Mouse (Mus musculus) CH12.LX (cell line): ENCODE data around the gene Stk10.

ENCODE experiments used
- CTCF ChIP-seq, 2 experiments: IDR thresholded peaks in 1 of 2; conservative IDR thresholded peaks in 1 of 2; 2 replicates each; pipeline ENCODE4 v1.5.1; 2011 to 2012; ENCODE audit warnings: low read depth in 2 of 2, low read length in 2 of 2, improper control_type of control experiment in 1 of 2, inconsistent platforms in 1 of 2, mild to moderate bottlenecking in 1 of 2, moderate library complexity in 1 of 2
- ELF1 ChIP-seq: IDR thresholded peaks from 2 replicates; pipeline ENCODE4 v1.6.1; 2014; ENCODE audit warnings: low read depth, mild to moderate bottlenecking, inconsistent platforms, low read length, improper control_type of control experiment
- EP300 ChIP-seq: IDR thresholded peaks from 2 replicates; pipeline ENCODE4 v1.6.1; 2011; ENCODE audit warnings: low read length, improper control_type of control experiment
- NELFE ChIP-seq: IDR thresholded peaks from 2 replicates; pipeline ENCODE4 v1.6.1; 2011; ENCODE audit warnings: low read depth, low read length, improper control_type of control experiment
- POLR2A ChIP-seq: IDR thresholded peaks from 2 replicates; pipeline ENCODE4 v1.6.1; 2011; ENCODE audit warnings: low read depth, mild to moderate bottlenecking, improper control_type of control experiment, low read length
- POLR2AphosphoS2 ChIP-seq: IDR thresholded peaks from 2 replicates; pipeline ENCODE4 v1.6.1; 2011; ENCODE audit warnings: low read depth, low read length, improper control_type of control experiment
- TBP ChIP-seq: conservative IDR thresholded peaks from 2 replicates; pipeline ENCODE4 v1.6.1; 2011; ENCODE audit warnings: low read depth, low read length, improper control_type of control experiment
- TCF12 ChIP-seq: IDR thresholded peaks from 2 replicates; pipeline ENCODE4 v1.6.1; 2014; ENCODE audit warnings: low read depth, mild to moderate bottlenecking, inconsistent platforms, low read length, improper control_type of control experiment
- UBTF ChIP-seq: IDR thresholded peaks from 2 replicates; pipeline ENCODE4 v1.6.1; 2012; ENCODE audit warnings: low read depth, mild to moderate bottlenecking, inconsistent platforms, low read length, improper control_type of control experiment, moderate library complexity
- ZKSCAN1 ChIP-seq: IDR thresholded peaks from 2 replicates; pipeline ENCODE4 v1.6.1; 2012; ENCODE audit warnings: low read depth, inconsistent platforms, low read length, improper control_type of control experiment, borderline replicate concordance

DNA sequence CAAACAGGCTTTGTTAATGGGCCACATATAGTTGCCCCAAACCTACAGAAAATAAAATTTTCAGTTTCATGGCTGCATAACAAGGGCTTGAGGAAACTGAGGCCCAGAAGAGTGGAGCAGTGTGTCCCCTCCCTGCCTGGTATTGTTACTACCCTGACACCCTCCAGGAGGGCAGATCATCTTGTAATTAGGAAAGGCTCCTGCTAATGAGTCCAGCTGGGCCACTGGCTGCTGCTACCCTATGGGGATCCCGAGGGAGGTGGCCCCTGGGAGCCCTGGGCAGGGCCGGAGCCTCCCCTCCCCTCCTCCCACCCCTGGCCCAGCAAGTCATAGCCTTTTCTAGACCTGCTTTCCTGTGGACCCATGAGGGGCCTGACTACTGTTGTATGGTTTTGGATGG, 47.9 kb downstream of the Stk10 start:
- TF ChIP-seq NELFE (no peak), POLR2AphosphoS2 (no peak), EP300 (no peak), ZKSCAN1 (no peak), CTCF (conservative IDR thresholded peaks at IDR 0.05 in 1 of 2, IDR thresholded peaks at IDR 0.05 in 1 of 2; ENCODE audit: low read depth in 2 of 2, low read length in 2 of 2) (no peak), TBP (no peak), POLR2A (no peak), ELF1 (no peak), TCF12 (no peak), UBTF (no peak)
